Mouse (Mus musculus) gastrocnemius, postnatal 4 days (tissue): Measurements from ENCODE around the gene Cbwd1. TPM values are rescaled to one million over a fixed set of nuclear protein-coding genes. Genes with fewer than 3 reads are reported as not detected.
A peak's percentile ranks its signal among the peaks of the same experiment; 100 is the strongest.

Experiments
- DNase-seq, 2 experiments: peaks; one replicate each; pipeline ENCODE4 v3.0.0; 2021 to 2022; ENCODE audit warnings: low spot score in 2 of 2, mixed read lengths in 2 of 2
- total RNA-seq, 2 experiments: library from RNA; stranded (reverse); gene quantifications; 2 replicates each; pipeline ENCODE4 v1.2.3; 2021

Gene Cbwd1
- total RNA-seq, 2 experiments from 2014 or later = 11.5 to 13.0 TPM

GRCm38 (mm10) chr19:24978852-24979842 lies 17.7 kb upstream of the Cbwd1 start:
- no peak for DNase-seq

GRCm38 (mm10) chr19:24977991-24978390 lies 16.6 kb upstream of the Cbwd1 start:
- DNase-seq = no peak

- no peak for DNase-seq
These were observed 11.4 kb upstream of the Cbwd1 start for GRCm38 (mm10) chr19:24972701-24973390.

GRCm38 (mm10) chr19:24971307-24971706 lies 9.9 kb upstream of the Cbwd1 start:
- DNase-seq = no peak

- no peak for DNase-seq
These were observed 5.5 kb upstream of the Cbwd1 start for GRCm38 (mm10) chr19:24966941-24967340.

- no peak for DNase-seq
These were observed 4.8 kb upstream of the Cbwd1 start for GRCm38 (mm10) chr19:24966203-24966602.

GRCm38 (mm10) chr19:24958531-24958930 lies 2.9 kb downstream of the Cbwd1 start:
- no peak for DNase-seq

GRCm38 (mm10) chr19:24945521-24946262 lies 15.7 kb downstream of the Cbwd1 start:
- no peak for DNase-seq

- DNase-seq = peak in 1 of 2 experiments; percentile 29
These were observed 24.3 kb downstream of the Cbwd1 start for GRCm38 (mm10) chr19:24937084-24937483.

GRCm38 (mm10) chr19:24929041-24929440 lies 32.4 kb downstream of the Cbwd1 start:
- no peak for DNase-seq

GRCm38 (mm10) chr19:24920866-24921265 lies 40.5 kb downstream of the Cbwd1 start:
- no peak for DNase-seq

GRCm38 (mm10) chr19:24908385-24909155 lies 52.8 kb downstream of the Cbwd1 start:
- DNase-seq = no peak

GRCm38 (mm10) chr19:24907655-24908054 lies 53.8 kb downstream of the Cbwd1 start:
- no peak for DNase-seq

GRCm38 (mm10) chr19:24902821-24903220 lies 58.6 kb downstream of the Cbwd1 start:
- no peak for DNase-seq

- no peak for DNase-seq
These were observed 59.2 kb downstream of the Cbwd1 start for GRCm38 (mm10) chr19:24902256-24902655.

- DNase-seq = no peak
These were observed 59.7 kb downstream of the Cbwd1 start for GRCm38 (mm10) chr19:24901666-24902065.

- DNase-seq = no peak
These were observed 60.7 kb downstream of the Cbwd1 start, which contains the start of gene Foxd4 for GRCm38 (mm10) chr19:24900581-24901220. TSS of gene Foxd4 (minus strand) at chr19:24901197.

GRCm38 (mm10) chr19:24899578-24900544 lies 61.5 kb downstream of the Cbwd1 start:
- DNase-seq = peak in 1 of 2 experiments; percentile 24
